Mouse (Mus musculus) forebrain, postnatal 0 days (tissue): ENCODE data around the gene Mrgpre. TPM values are rescaled to one million over a fixed set of nuclear protein-coding genes. Genes with fewer than 3 reads are reported as not detected.

Source experiments
- ATAC-seq: fragments of 200-750 bp; cut with Nextera tagmentation; 2 replicates; pipeline ENCODE4 v1.8.0; 2017; ENCODE audit warnings: mild to moderate bottlenecking, moderate library complexity
- DNase-seq: peaks from one replicate; pipeline ENCODE4 v3.0.0-alpha.2; 2015
- H3K27ac ChIP-seq: fragments of 300-500 bp; sonication (generic); 2 replicates; pipeline ENCODE4 v1.5.1; 2014; ENCODE audit warnings: low read depth, mild to moderate bottlenecking, antibody characterized with exemption, low read length, moderate library complexity, mixed read lengths
- H3K27me3 ChIP-seq: fragments of 300-500 bp; sonication (generic); 2 replicates; pipeline ENCODE4 v1.6.1; 2014; ENCODE audit warnings: mild to moderate bottlenecking, low read length, mixed read lengths; ENCODE audit not compliant: insufficient read depth
- H3K36me3 ChIP-seq: fragments of 300-500 bp; sonication (generic); 2 replicates; pipeline ENCODE4 v1.6.1; 2014; ENCODE audit warnings: mild to moderate bottlenecking, moderate library complexity; ENCODE audit not compliant: insufficient read depth
- H3K4me1 ChIP-seq: fragments of 300-500 bp; sonication (generic); 2 replicates; pipeline ENCODE4 v1.6.1; 2014; ENCODE audit warnings: antibody characterized with exemption; ENCODE audit not compliant: insufficient read depth
- H3K4me2 ChIP-seq: fragments of 300-500 bp; sonication (generic); 2 replicates; pipeline ENCODE4 v1.6.1; 2014; ENCODE audit warnings: low read depth, mild to moderate bottlenecking, moderate library complexity
- H3K4me3 ChIP-seq: fragments of 300-500 bp; sonication (generic); 2 replicates; pipeline ENCODE4 v1.5.1; 2014; ENCODE audit warnings: low read depth, low read length, mixed read lengths
- H3K9ac ChIP-seq: fragments of 300-500 bp; sonication (generic); 2 replicates; pipeline ENCODE4 v1.6.1; 2014; ENCODE audit warnings: mild to moderate bottlenecking
- H3K9me3 ChIP-seq: fragments of 300-500 bp; sonication (generic); 2 replicates; pipeline ENCODE4 v1.6.1; 2016; ENCODE audit warnings: low read length
- CTCF ChIP-seq: sonication (generic); IDR thresholded peaks from 2 replicates; pipeline ENCODE4 v1.5.1; 2016; ENCODE audit warnings: antibody characterized with exemption, control low read depth, low read depth
- WGBS: fragments of 180-500 bp; shearing (Covaris S2); extraction: QIAGEN DNeasy Blood & Tissue Kit; methylation state at CpG from one replicate; pipeline ENCODE4 v1.1.7; 2014; 5-methylcytosine and 5-hydroxymethylcytosine counted together
- polyA plus RNA-seq: library from polyadenylated mRNA; unstranded; fragments of >200 nt; fragmentation: Nextera tagmentation; extraction: Ambion mirVana; gene quantifications from 2 replicates; pipeline ENCODE4 v1.2.1, GENCODE M21; 2015
- total RNA-seq: library from RNA; depleted of rRNA; stranded (reverse); fragments of >200 nt; gene quantifications from 2 replicates; pipeline ENCODE4 v1.2.3, GENCODE M21; 2014

The Mrgpre gene
- total and polyA plus RNA-seq, 2 experiments from 2014 or later = 5.9 to 8.3 TPM

DNA sequence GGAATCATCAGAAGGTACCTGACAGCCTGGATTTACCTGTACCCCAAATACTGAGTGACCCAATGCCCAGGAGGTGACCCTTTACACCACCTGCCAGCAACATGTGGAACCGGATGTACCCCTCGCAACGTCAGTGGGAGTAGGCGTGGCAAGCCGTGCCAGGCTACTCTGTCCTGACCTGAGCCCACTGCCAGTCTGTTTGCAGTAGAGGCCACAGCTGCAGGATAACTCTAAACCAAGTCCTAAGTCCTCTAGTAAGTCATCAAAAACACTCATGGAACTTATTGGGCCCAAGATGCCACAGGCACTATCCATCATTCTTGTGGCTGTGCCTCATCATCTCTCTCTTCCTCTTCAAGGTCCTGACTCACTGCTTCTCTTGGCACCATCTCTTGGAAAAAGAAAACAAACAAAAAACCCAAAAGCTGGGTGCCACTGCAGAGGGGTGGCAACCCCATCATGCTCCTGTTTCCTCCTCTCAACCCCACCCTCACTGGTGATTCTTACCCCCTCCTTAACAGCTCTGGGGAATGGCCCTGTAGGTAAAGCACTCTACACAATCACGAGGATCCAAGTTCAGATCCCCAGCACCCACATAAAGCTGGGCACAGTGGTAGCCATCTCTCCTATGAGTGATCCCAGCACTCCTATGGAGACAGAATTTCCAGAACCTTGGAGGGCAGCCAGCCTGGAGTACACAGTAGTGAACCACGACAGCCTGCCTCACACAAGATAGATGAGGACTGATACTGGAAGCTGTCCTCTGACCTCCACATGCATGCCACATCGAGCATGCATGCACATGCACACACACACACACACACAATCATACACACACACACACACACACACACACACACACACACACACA lies 17.1 kb upstream of the Mrgpre start:
- Histone ChIP-seq H3K9ac (no peak overlapping the region), H3K27ac (no peak overlapping the region), H3K4me1 (no peaks in the 10 kb centered on the region), H3K27me3 (no peaks in the 10 kb centered on the region), H3K36me3 (peaks cover 44% of the 10 kb centered on the region), H3K4me2 (no peak overlapping the region), H3K4me3 (no peak overlapping the region), H3K9me3 (no peaks in the 10 kb centered on the region)
- WGBS = 88% methylated on average over 8 of the region's 8 CpGs
- no peak for ATAC-seq
- DNase-seq = no peak
- no peak for TF ChIP-seq CTCF

DNA sequence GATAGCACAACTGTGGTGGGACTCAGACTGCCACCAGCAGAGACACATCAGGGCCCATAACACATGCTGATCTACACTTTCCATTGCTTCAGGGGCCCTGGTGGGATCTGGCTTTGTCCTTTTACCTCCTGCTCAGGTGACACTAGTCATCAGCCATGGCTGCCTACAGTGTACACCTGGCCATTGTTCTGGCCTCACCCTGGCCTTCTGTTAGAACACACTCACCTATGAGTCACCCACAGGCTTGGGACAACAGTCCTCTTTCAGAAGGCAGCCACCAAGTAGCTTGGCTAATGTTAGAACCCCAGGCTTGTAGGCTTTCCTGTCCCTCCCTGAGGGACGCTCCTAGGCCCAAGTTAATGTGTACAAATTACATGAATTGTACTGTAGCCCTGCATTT lies 16.5 kb upstream of the Mrgpre start:
- no peak overlapping the region for H3K27ac ChIP-seq
- H3K36me3 ChIP-seq = peaks cover 44% of the 10 kb centered on the region
- no peak overlapping the region for H3K4me2 ChIP-seq
- H3K4me3 ChIP-seq = no peak overlapping the region
- H3K4me1 ChIP-seq = no peaks in the 10 kb centered on the region
- TF ChIP-seq CTCF = no peak
- no peaks in the 10 kb centered on the region for H3K27me3 ChIP-seq
- no peak for ATAC-seq
- H3K9ac ChIP-seq = no peak overlapping the region
- DNase-seq = no peak
- H3K9me3 ChIP-seq = no peaks in the 10 kb centered on the region
- WGBS = 100% methylated on average over 1 of the region's 1 CpGs

DNA sequence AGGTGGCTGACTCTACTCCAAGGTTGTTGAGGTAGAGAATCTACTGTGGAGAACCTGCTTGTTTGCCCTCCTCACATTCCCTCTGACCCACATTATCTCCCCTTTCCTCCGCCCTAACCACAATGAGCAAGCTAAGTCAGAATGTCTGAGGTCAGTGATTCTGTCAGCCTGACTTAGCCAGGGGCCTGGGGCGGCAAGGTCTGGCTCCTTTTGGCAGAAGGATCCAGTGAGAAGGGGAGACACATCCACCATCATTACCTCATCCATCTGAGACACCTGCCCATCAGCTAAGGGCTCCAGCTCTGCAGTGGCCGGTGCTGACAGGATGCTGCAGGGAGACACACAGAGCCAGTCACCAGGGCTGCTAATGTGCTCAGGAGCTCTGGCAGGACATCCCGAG lies 14.5 kb upstream of the Mrgpre start:
- TF ChIP-seq CTCF = no peak
- no peak overlapping the region for H3K27ac ChIP-seq
- peaks cover 43% of the 10 kb centered on the region for H3K36me3 ChIP-seq
- ATAC-seq (no peak), DNase-seq (no peak)
- WGBS = 95% methylated on average over 4 of the region's 4 CpGs
- H3K9ac ChIP-seq = no peak overlapping the region
- H3K9me3 ChIP-seq = no peaks in the 10 kb centered on the region
- H3K4me2 ChIP-seq = no peak overlapping the region
- no peaks in the 10 kb centered on the region for H3K27me3 ChIP-seq
- no peak overlapping the region for H3K4me3 ChIP-seq
- no peaks in the 10 kb centered on the region for H3K4me1 ChIP-seq

DNA sequence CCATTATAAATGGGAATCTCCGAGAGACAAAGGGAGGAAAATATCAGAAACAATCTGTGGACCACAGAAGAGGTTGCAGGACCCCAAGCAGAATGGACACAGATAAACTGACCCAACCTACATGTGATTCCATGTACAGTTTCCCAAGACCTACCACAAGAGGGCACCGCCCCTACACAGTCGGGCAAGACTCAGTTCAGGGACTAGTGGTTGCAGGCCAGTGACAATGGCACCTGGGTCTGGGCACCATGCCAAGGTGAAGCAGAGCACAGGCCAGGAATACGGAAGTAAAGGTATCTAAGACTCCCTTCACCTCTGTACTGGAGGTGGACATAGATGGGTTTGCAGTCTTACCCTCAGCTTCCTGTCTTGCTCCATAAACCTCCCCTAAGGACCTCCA lies 8.8 kb upstream of the Mrgpre start:
- H3K4me1 ChIP-seq = no peaks in the 10 kb centered on the region

DNA sequence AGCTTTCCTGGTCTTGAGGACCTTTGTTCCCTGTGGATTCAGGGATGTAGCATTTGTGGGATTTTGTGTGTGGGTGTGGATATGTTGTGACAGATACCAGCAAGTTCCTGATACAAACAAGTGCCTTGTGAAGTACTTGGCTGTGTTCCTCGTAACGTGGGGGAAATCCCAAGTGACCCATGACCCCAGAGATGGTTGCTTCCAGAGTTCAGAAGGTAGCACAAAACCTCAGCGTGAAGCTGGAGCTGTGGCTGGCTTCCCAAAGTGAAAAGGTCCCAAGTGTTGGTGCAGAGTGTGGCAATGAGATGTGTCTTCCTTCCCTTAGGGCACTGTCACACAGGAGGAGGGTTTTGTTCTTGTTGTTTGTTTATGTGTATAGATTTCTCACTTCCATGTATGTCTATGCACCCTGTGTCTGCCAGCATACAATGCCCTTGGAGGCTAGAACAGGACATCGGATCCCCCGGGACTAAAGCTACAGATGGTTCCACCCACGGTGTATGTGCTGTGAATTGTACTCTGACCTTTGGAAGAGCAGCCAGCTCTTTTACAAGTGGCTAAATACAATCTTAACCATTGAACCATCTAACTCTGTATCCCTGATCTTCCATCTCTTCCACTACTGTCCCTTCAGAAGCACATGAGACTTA lies 8.2 kb upstream of the Mrgpre start:
- 0 out of 2 replicates have a peak, but pooled peaks cover 3% of the 10 kb centered on the region for H3K9me3 ChIP-seq
- 75% methylated on average over 6 of the region's 6 CpGs for WGBS
- no peak for ATAC-seq

More for the DNA sequence above, 8.8 kb upstream of the Mrgpre start:
- H3K9ac ChIP-seq = no peak overlapping the region
- DNase-seq (no peak), ATAC-seq (no peak)
- H3K27me3 ChIP-seq = no peaks in the 10 kb centered on the region
- no peak overlapping the region for H3K27ac ChIP-seq
- 51% methylated on average over 4 of the region's 4 CpGs for WGBS
- peak; percentile 46 for TF ChIP-seq CTCF
- H3K36me3 ChIP-seq = peaks cover 21% of the 10 kb centered on the region
- H3K4me2 ChIP-seq = no peak overlapping the region
- H3K4me3 ChIP-seq = no peak overlapping the region
- 0 out of 2 replicates have a peak, but pooled peaks cover 3% of the 10 kb centered on the region for H3K9me3 ChIP-seq

DNA sequence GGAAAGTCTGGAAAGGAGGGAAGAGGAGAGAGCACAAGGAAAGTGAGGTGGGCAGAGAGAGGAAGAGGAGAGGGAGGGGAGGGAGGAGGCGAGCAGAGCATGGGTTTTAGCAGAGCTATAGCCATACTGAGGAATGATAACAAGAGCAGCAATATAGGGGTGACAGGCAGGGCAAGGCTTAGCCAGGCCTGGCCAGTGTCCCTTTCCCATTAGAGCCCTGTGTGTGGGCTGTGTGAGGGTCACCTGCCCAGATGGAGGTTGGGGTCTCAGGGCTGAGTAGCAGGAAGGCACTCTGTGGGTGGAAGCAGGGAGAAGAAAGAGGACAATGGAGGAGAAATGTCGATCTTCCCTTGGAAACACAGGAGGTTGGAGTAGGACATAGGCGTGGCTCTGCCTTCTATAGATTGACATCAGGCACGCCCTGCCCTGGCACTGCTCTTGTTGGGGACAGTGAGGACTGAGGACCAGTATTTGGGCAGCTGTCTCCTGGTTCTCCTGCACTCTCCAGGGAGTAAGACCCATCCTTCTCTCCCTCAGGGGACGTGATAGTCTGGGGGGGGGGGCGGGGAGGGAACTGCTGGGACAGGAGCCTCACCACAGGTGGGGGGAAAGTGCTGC lies 813 bp downstream of the Mrgpre start:
- Histone ChIP-seq H3K4me1 (peaks cover 4% of the 10 kb centered on the region; the same call in 1 of the 2 replicates), H3K27me3 (no peaks in the 10 kb centered on the region), H3K9ac (peak overlapping the region; percentile 71), H3K36me3 (peaks cover 11% of the 10 kb centered on the region; the same call in 1 of the 2 replicates), H3K4me3 (peak overlapping the region; percentile 53), H3K9me3 (no peaks in the 10 kb centered on the region), H3K4me2 (peak overlapping the region; percentile 54), H3K27ac (peak overlapping the region; percentile 6; the same call in 1 of the 2 replicates)
- 12% methylated on average over 6 of the region's 6 CpGs for WGBS
- peak; percentile 67 for ATAC-seq
- DNase-seq = no peak
- TF ChIP-seq CTCF = no peak

More for the DNA sequence above, 8.2 kb upstream of the Mrgpre start:
- no peaks in the 10 kb centered on the region for H3K4me1 ChIP-seq
- DNase-seq = no peak
- no peaks in the 10 kb centered on the region for H3K27me3 ChIP-seq
- H3K36me3 ChIP-seq = peaks cover 14% of the 10 kb centered on the region
- no peak overlapping the region for H3K27ac ChIP-seq
- TF ChIP-seq CTCF = no peak
- no peak overlapping the region for H3K4me3 ChIP-seq
- H3K9ac ChIP-seq = no peak overlapping the region
- H3K4me2 ChIP-seq = no peak overlapping the region

DNA sequence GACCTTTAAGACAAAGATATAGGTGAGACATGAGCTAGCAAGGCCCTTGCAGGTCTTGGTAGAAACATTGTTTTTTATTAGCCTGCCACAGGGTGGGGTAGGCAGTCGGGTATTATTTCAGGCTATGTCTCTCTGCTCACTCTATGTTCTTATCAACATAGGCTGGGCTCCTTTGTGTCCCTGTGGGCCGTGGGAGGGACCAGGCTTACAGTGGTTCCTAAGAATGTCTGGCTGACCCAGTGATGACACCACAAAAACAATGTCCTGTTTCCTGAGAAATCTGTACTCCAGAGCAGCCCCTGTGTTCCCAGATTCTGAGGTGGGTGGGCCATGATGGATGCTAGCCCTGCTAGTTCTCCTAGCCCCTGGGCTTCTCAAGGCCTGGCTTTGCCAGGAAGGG lies 6.9 kb downstream of the Mrgpre start:
- Histone ChIP-seq H3K4me2 (no peak overlapping the region), H3K9me3 (no peaks in the 10 kb centered on the region), H3K27ac (no peak overlapping the region), H3K4me1 (no peaks in the 10 kb centered on the region), H3K27me3 (no peaks in the 10 kb centered on the region), H3K4me3 (no peak overlapping the region), H3K9ac (no peak overlapping the region), H3K36me3 (peaks cover 11% of the 10 kb centered on the region; the same call in 1 of the 2 replicates)
- ATAC-seq (no peak), DNase-seq (no peak)
- WGBS = 63% methylated on average over 2 of the region's 2 CpGs
- TF ChIP-seq CTCF = no peak
